Mouse (Mus musculus): ENCODE data around the gene Runx2. TPM values are rescaled to one million over a fixed set of nuclear protein-coding genes. Genes with fewer than 3 reads are reported as not detected.

The Runx2 gene
- polyA plus RNA-seq, 1 experiment = 7.9 TPM

DNA sequence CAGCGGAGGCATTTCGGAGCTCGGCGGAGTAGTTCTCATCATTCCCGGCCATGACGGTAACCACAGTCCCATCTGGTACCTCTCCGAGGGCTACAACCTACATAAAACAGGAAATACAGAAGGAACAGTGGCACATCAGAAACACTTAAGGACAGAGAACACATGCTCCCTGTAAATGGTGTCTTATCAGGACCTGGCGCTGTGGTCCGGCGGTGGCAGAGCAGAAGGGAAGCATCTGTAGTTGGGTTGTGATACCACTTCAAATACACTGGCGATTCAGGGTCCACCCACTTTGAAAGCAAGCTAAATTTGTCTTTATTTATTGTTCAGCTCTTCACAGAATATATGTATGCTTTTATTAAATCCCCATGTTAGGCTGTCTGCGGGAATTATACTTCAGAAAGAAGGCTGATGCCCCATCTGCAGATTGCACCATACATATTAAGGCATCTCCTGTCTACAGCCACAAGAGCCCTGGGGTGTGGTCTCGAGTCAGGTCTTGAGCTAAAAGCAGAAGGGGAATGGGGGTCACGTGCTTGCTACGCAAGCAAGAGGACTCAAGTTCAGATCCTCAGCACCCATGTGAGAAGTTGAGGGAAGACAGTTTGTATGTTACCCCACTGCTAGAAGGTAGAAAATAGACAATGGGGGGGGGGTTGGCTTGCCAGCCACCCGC, 89.7 kb downstream of the Runx2 start:
- no peak overlapping the region for H3K27ac ChIP-seq (ENCODE audit: insufficient read depth, low read depth, low read length)
- TF ChIP-seq POLR2A (IDR thresholded peaks at IDR 0.05; ENCODE audit: borderline replicate concordance, low read depth, low read length) = no peak
- no peak for TF ChIP-seq CTCF (IDR thresholded peaks at IDR 0.05; ENCODE audit: low read depth, low read length)
- H3K4me1 ChIP-seq (ENCODE audit: control insufficient read depth, insufficient read depth, low read length) = peaks cover 25% of the 10 kb centered on the region

GRCm38 (mm10) chr17:44724255-44724654, 90.3 kb downstream of the Runx2 start:
- TF ChIP-seq POLR2A (IDR thresholded peaks at IDR 0.05; ENCODE audit: borderline replicate concordance, low read depth, low read length) (no peak), CTCF (IDR thresholded peaks at IDR 0.05; ENCODE audit: low read depth, low read length) (no peak)
- Histone ChIP-seq H3K4me1 (ENCODE audit: control insufficient read depth, insufficient read depth, low read length) (peaks cover 29% of the 10 kb centered on the region), H3K4me3 (ENCODE audit: insufficient read depth, low read length) (no peak overlapping the region), H3K27ac (ENCODE audit: insufficient read depth, low read depth, low read length) (no peak overlapping the region)

More for the DNA sequence above, 89.7 kb downstream of the Runx2 start:
- H3K4me3 ChIP-seq (ENCODE audit: insufficient read depth, low read length) = no peak overlapping the region

DNA sequence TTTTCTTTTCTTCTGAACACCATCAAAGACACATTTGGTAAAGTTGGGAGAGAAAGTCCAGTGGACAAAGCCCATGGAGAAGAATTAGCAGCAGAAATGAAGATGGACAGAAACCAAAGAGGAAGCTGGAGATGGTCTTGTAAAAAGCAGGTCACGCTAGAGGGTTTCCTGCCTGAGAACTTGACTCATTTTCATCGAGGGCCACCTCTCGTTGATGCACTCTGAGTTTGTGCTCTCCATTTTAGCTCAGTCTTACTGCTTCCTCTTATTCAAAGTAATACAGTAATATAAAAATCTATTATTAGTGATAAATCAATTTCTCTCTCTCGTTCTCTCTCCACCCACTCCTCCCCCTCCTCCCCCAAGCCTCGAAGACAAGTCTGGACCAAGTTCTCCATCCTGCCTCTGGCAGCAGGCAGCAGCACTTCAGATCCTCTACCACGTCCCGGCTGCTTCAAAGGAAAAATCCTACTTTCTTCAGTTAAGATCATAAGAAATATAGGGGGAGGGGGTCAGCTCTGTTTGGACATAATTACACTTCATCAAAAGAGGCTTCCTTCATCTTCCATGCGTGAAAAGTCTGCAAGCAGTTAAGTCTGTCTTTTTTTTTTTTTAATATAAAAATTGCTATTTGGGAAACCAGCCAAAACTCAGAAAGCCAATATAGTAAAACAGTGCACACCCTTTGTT, 92.3 kb downstream of the Runx2 start:
- peak overlapping the region; percentile 18 for H3K27ac ChIP-seq (ENCODE audit: insufficient read depth, low read depth, low read length)
- TF ChIP-seq CTCF (IDR thresholded peaks at IDR 0.05; ENCODE audit: low read depth, low read length) = no peak
- no peak for TF ChIP-seq POLR2A (IDR thresholded peaks at IDR 0.05; ENCODE audit: borderline replicate concordance, low read depth, low read length)

DNA sequence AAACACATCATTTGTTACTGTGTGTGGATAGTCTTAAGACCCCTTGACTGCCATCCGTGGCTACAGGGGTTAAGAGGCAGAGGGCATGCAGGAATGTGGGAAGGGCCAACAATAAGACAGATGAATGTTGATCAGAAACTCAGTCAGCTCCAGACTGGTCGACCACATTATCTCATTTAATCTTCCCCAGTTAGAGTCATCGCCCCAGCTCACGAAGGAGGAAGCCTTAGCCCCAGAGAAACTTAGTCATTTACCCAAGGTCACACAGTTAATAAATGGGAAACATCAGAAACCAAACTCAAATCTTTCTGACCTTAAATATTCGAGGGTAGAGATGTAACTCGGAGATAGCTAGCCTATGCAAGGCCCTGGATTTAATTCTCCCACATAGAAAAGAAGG, 96.0 kb downstream of the Runx2 start:
- Histone ChIP-seq H3K4me3 (ENCODE audit: insufficient read depth, low read length) (no peak overlapping the region), H3K4me1 (ENCODE audit: control insufficient read depth, insufficient read depth, low read length) (peaks cover 23% of the 10 kb centered on the region), H3K27ac (ENCODE audit: insufficient read depth, low read depth, low read length) (no peak overlapping the region)
- TF ChIP-seq POLR2A (IDR thresholded peaks at IDR 0.05; ENCODE audit: borderline replicate concordance, low read depth, low read length) (no peak), CTCF (IDR thresholded peaks at IDR 0.05; ENCODE audit: low read depth, low read length) (no peak)

More for the DNA sequence above, 92.3 kb downstream of the Runx2 start:
- Histone ChIP-seq H3K4me3 (ENCODE audit: insufficient read depth, low read length) (no peak overlapping the region), H3K4me1 (ENCODE audit: control insufficient read depth, insufficient read depth, low read length) (peaks cover 26% of the 10 kb centered on the region)

DNA sequence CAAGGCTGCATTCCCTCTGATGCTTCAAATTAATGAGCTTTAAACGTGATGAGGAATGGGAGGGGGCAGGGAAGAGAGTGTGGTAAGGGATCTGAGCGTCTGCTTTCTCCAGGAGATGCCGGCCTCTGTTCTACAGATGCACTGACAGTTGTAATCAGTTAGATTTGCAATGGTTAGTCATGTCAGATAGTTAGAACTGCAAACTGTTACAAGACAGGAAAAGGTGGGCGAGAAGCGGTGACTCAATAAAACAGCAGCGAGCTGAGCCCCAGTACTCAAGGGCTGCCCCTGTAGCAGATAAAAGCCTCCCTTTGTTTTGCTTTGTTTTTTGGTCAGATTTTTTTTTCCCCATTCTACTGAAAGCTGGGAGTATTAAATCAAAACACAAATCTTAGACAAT, 96.6 kb downstream of the Runx2 start:
- Histone ChIP-seq H3K27ac (ENCODE audit: insufficient read depth, low read depth, low read length) (no peak overlapping the region), H3K4me3 (ENCODE audit: insufficient read depth, low read length) (no peak overlapping the region), H3K4me1 (ENCODE audit: control insufficient read depth, insufficient read depth, low read length) (peaks cover 23% of the 10 kb centered on the region)
- no peak for TF ChIP-seq CTCF (IDR thresholded peaks at IDR 0.05; ENCODE audit: low read depth, low read length)
- no peak for TF ChIP-seq POLR2A (IDR thresholded peaks at IDR 0.05; ENCODE audit: borderline replicate concordance, low read depth, low read length)

DNA sequence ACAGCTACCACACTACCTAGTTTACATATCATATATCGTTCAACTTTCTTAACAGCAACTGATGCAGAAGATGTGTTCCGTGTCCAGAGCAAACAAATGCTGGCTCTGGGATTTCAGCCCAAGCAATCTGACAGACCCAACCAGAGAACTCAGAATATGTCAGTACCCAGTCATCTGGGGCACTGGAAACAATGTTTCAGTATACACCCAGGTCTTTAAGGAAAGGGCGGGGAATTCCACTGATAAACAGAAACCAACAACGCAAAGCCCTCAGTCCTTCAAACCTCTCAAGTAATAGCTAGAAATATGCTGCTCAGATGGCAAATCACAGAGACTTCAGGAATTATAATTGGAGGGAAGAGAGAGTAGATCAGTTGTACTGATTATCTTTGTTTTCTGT, 100.5 kb downstream of the Runx2 start:
- Histone ChIP-seq H3K4me1 (ENCODE audit: control insufficient read depth, insufficient read depth, low read length) (peaks cover 31% of the 10 kb centered on the region), H3K4me3 (ENCODE audit: insufficient read depth, low read length) (no peak overlapping the region), H3K27ac (ENCODE audit: insufficient read depth, low read depth, low read length) (no peak overlapping the region)
- no peak for TF ChIP-seq POLR2A (IDR thresholded peaks at IDR 0.05; ENCODE audit: borderline replicate concordance, low read depth, low read length)
- no peak for TF ChIP-seq CTCF (IDR thresholded peaks at IDR 0.05; ENCODE audit: low read depth, low read length)

GRCm38 (mm10) chr17:44713404-44713803, 101.2 kb downstream of the Runx2 start:
- no peak overlapping the region for H3K27ac ChIP-seq (ENCODE audit: insufficient read depth, low read depth, low read length)
- H3K4me3 ChIP-seq (ENCODE audit: insufficient read depth, low read length) = no peak overlapping the region
- TF ChIP-seq CTCF (IDR thresholded peaks at IDR 0.05; ENCODE audit: low read depth, low read length) (no peak), POLR2A (IDR thresholded peaks at IDR 0.05; ENCODE audit: borderline replicate concordance, low read depth, low read length) (no peak)

GRCm38 (mm10) chr17:44709516-44710252, 104.9 kb downstream of the Runx2 start:
- H3K4me3 ChIP-seq (ENCODE audit: insufficient read depth, low read length) = no peak overlapping the region; the same call in 1 of the 2 replicates
- peaks cover 32% of the 10 kb centered on the region for H3K4me1 ChIP-seq (ENCODE audit: control insufficient read depth, insufficient read depth, low read length)
- peak overlapping the region; percentile 90 for H3K27ac ChIP-seq (ENCODE audit: insufficient read depth, low read depth, low read length)
- TF ChIP-seq POLR2A (IDR thresholded peaks at IDR 0.05; ENCODE audit: borderline replicate concordance, low read depth, low read length) (no peak), CTCF (IDR thresholded peaks at IDR 0.05; ENCODE audit: low read depth, low read length) (no peak)

More at GRCm38 (mm10) chr17:44713404-44713803, 101.2 kb downstream of the Runx2 start:
- H3K4me1 ChIP-seq (ENCODE audit: control insufficient read depth, insufficient read depth, low read length) = peaks cover 33% of the 10 kb centered on the region

GRCm38 (mm10) chr17:44707956-44708355, 106.6 kb downstream of the Runx2 start:
- Histone ChIP-seq H3K27ac (ENCODE audit: insufficient read depth, low read depth, low read length) (no peak overlapping the region), H3K4me1 (ENCODE audit: control insufficient read depth, insufficient read depth, low read length) (peaks cover 40% of the 10 kb centered on the region), H3K4me3 (ENCODE audit: insufficient read depth, low read length) (no peak overlapping the region)
- TF ChIP-seq POLR2A (IDR thresholded peaks at IDR 0.05; ENCODE audit: borderline replicate concordance, low read depth, low read length) (no peak), CTCF (IDR thresholded peaks at IDR 0.05; ENCODE audit: low read depth, low read length) (no peak)

Measured in bone marrow macrophage, adult 2 months (primary cell).